Mouse (Mus musculus): ENCODE measurements around the gene Plppr2. TPM values are rescaled to one million over a fixed set of nuclear protein-coding genes. Genes with fewer than 3 reads are reported as not detected.

Plppr2 gene
- polyA plus RNA-seq, 1 experiment from 2014 or later = 1.2 TPM

DNA sequence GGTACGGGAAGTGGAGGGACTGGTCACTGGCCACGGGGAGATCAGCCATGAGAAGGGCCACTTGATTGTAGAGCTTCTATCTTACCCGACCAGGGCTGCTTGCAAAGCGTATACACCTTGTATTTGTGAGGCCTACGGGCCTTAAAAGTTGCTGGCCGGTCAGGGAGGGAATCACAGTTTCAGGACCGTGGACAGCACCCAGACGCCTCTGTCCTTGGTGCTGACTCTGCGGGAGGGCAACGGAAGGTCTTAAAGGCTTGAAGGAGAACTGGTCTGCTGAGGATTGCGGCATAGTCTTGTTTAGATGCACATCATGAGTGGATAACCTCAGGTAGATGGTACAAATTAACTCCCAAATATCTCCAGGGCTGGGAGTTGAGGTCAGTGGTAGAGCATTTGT is 13.5 kb downstream of the Plppr2 start:
- Histone ChIP-seq H3K27me3 (peaks cover 29% of the 10 kb centered on the region), H3K9me3 (replicated peaks) (no peaks in the 10 kb centered on the region), H3K4me2 (no peak overlapping the region), H3K36me3 (replicated peaks) (no peaks in the 10 kb centered on the region), H3K4me3 (replicated peaks) (no peak overlapping the region), H3K9ac (no peak overlapping the region), H3K4me1 (replicated peaks) (peaks cover 15% of the 10 kb centered on the region), H3K27ac (replicated peaks) (no peak overlapping the region)
- no peak for ATAC-seq (ENCODE audit: insufficient read depth)
- WGBS (ENCODE audit: insufficient replicate concordance) = 15% methylated on average over 11 of the region's 11 CpGs

DNA sequence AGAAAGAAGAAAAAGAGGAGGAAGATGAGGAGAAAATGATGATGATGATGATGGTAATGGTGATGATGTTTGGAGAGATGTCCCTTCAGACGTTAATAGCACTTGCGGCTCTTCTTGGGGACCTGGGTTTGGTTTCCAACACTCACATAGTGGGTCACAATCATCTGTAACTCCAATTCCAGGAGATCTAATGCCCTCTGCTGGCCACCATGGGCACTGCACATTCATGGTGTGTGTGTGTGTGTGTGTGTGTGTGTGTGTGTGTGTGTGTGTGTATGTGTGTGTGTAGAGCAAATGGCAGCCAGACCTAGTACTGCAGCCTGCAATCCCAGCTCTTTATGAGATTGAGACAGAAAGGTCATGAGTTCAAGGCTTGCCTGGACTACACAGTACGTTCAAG is 15.1 kb downstream of the Plppr2 start:
- Histone ChIP-seq H3K9me3 (replicated peaks) (no peaks in the 10 kb centered on the region), H3K36me3 (replicated peaks) (peaks cover 5% of the 10 kb centered on the region; the same call in 1 of the 2 replicates), H3K27me3 (peaks cover 29% of the 10 kb centered on the region), H3K27ac (replicated peaks) (no peak overlapping the region), H3K9ac (no peak overlapping the region), H3K4me3 (replicated peaks) (no peak overlapping the region), H3K4me1 (replicated peaks) (peaks cover 25% of the 10 kb centered on the region), H3K4me2 (no peak overlapping the region)
- no peak for ATAC-seq (ENCODE audit: insufficient read depth)
- 62% methylated on average over 3 of the region's 3 CpGs for WGBS (ENCODE audit: insufficient replicate concordance)

DNA sequence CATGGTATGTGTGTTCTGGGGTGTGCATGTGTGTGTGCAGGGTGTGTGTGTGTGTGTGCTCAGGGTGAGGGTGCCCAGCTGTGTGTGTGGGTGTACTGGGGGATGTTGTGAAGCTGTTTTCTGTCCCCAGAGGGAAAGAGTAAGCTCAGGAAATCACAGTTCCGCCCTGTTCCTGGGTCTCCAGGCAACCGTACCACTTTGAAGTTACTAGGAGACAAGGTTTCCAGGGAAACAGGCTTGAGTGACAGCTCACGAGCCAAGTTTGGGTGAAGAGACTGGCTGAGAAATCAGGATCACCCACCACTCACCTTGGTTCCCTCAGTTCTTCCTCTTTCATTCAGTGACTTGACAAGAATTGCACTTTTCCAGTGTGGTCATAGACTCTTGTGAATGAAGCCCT is 16.8 kb downstream of the Plppr2 start:
- no peaks in the 10 kb centered on the region for H3K9me3 ChIP-seq (replicated peaks)
- no peak overlapping the region for H3K27ac ChIP-seq (replicated peaks)
- H3K36me3 ChIP-seq (replicated peaks) = peaks cover 21% of the 10 kb centered on the region
- H3K9ac ChIP-seq = no peak overlapping the region
- H3K27me3 ChIP-seq = peaks cover 14% of the 10 kb centered on the region
- H3K4me2 ChIP-seq = no peak overlapping the region
- no peak for ATAC-seq (ENCODE audit: insufficient read depth)
- peaks cover 32% of the 10 kb centered on the region for H3K4me1 ChIP-seq (replicated peaks)
- 28% methylated on average over 3 of the region's 3 CpGs for WGBS (ENCODE audit: insufficient replicate concordance)
- H3K4me3 ChIP-seq (replicated peaks) = no peak overlapping the region

DNA sequence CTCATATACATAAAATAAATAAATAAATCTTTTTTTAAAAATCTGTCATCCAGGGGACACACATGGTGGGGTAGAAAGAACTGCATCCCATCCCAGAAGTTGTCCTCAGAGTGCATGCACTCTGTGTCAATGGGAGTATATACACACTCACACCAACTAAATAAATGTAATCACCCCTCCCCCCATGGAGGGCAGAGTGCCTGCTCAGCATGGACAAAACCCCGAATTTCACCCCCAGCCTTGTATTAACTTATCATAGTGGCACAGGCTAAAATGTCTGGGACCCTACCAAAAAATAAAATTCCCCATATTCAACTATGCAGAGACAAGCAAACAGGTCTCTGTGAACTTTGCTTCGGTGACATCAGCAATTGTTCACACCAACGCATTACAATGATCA is 17.8 kb downstream of the Plppr2 start:
- Histone ChIP-seq H3K9ac (no peak overlapping the region), H3K27me3 (0 out of 2 replicates have a peak, but pooled peaks cover 6% of the 10 kb centered on the region), H3K4me3 (replicated peaks) (peak overlapping the region; percentile 80), H3K9me3 (replicated peaks) (no peaks in the 10 kb centered on the region), H3K4me1 (replicated peaks) (peaks cover 42% of the 10 kb centered on the region), H3K4me2 (peak overlapping the region; percentile 88), H3K36me3 (replicated peaks) (peaks cover 32% of the 10 kb centered on the region), H3K27ac (replicated peaks) (no peak overlapping the region)
- 65% methylated on average over 3 of the region's 3 CpGs for WGBS (ENCODE audit: insufficient replicate concordance)
- ATAC-seq (ENCODE audit: insufficient read depth) = no peak

DNA sequence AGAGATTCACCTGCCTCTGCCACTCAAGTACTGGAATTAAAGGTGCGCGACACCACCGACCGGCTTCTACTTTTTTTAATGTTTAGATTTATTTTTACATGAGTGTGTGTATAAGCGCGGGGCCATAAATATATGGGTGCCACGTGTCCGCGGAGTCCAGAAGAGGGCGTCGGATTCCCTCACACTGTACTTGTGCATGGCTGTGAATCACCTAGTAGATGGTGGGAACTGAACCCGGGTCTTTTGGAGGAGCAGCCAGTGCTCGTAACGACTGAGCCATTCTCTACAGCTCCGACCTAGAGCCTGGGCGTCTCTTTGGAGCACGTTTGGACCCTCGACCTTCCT is 18.4 kb downstream of the Plppr2 start:
- H3K36me3 ChIP-seq (replicated peaks) = peaks cover 37% of the 10 kb centered on the region
- H3K9me3 ChIP-seq (replicated peaks) = no peaks in the 10 kb centered on the region
- H3K27me3 ChIP-seq = 0 out of 2 replicates have a peak, but pooled peaks cover under 1% of the 10 kb centered on the region
- peaks cover 48% of the 10 kb centered on the region for H3K4me1 ChIP-seq (replicated peaks)
- ATAC-seq (ENCODE audit: insufficient read depth) = peak; percentile 67
- H3K4me3 ChIP-seq (replicated peaks) = peak overlapping the region; percentile 80
- under 1% methylated on average over 18 of the region's 18 CpGs for WGBS (ENCODE audit: insufficient replicate concordance)
- peak overlapping the region; percentile 84 for H3K9ac ChIP-seq
- peak overlapping the region; percentile 92 for H3K27ac ChIP-seq (replicated peaks)
- peak overlapping the region; percentile 88 for H3K4me2 ChIP-seq

DNA sequence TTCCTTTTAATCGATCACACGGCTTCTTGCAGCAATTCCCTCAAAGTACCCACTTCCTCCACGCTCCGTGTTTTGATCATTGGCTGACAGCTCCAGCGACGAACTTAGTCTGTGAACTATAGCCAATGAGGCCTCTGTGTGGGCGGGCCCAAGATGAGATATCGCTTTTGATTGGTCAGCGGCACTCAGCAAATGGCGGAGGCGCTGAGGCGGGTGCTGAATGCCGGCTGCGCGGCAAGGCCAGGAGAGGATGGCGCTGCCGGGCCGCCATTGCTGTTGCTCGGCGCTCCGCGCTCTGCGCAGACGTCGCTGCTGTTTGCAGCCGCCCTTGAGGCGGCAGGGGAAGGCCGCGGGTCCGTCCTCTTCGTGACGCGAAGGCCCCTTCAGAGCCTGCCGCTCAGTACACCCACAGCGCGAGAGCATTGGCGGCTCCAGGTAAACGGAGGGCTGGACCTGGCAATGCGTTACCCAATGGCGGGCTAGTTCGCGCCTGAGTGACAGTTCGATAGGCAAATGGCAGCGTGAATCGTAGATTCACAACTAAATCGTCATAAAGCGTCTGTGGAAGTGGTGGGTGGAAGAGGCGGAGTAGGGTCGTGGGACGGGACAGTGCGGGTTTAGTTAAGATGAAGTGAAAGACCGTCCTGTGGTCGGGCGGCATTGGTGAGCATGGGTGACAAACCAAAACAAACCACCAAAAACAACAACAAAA is 18.9 kb downstream of the Plppr2 start, which contains the start of gene Swsap1:
Swsap1 (plus strand) TSS at position 186 of the 712 bp plus-strand sequence.
- Histone ChIP-seq H3K4me3 (replicated peaks) (peak within 1 kb of the TSS; percentile 80), H3K9me3 (replicated peaks) (no peaks in the 10 kb centered on the region), H3K4me1 (replicated peaks) (peaks cover 53% of the 10 kb centered on the region), H3K4me2 (peak within 1 kb of the TSS; percentile 88), H3K9ac (peak within 1 kb of the TSS; percentile 84), H3K27ac (replicated peaks) (peak within 1 kb of the TSS; percentile 92), H3K27me3 (0 out of 2 replicates have a peak, but pooled peaks cover 2% of the 10 kb centered on the region), H3K36me3 (replicated peaks) (peaks cover 42% of the 10 kb centered on the region)
- peak; percentile 95 for ATAC-seq (ENCODE audit: insufficient read depth)
- WGBS (ENCODE audit: insufficient replicate concordance) = under 1% methylated on average over 54 of the region's 54 CpGs

DNA sequence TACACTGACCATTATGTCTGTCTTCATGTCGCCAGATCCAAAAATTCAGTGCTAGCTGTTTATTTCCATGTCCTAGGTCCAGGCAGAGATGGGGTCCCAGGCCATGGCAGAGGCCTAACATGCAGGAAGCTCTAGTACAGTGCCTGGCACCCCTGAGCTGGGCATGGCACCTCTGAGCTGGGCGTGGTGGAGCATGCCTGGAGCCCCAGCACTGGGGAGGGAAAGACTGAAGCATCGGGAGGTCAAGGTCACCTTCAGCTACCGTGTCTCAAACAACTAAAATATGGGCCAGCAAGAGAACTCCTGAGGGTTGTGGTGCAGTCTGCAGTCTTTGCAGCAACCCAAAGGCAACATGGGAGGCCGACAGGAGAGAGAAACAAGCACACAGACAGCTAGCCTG is 21.5 kb downstream of the Plppr2 start:
- H3K4me2 ChIP-seq = peak overlapping the region; percentile 89; the same call in 1 of the 2 replicates
- peak overlapping the region; percentile 96; the same call in 1 of the 2 replicates for H3K27ac ChIP-seq (replicated peaks)
- WGBS (ENCODE audit: insufficient replicate concordance) = 62% methylated on average over 5 of the region's 5 CpGs
- peaks cover 57% of the 10 kb centered on the region for H3K36me3 ChIP-seq (replicated peaks)
- peaks cover 17% of the 10 kb centered on the region; the same call in 1 of the 2 replicates for H3K27me3 ChIP-seq
- ATAC-seq (ENCODE audit: insufficient read depth) = no peak
- peaks cover 64% of the 10 kb centered on the region for H3K4me1 ChIP-seq (replicated peaks)
- H3K9ac ChIP-seq = no peak overlapping the region
- H3K9me3 ChIP-seq (replicated peaks) = no peaks in the 10 kb centered on the region
- H3K4me3 ChIP-seq (replicated peaks) = no peak overlapping the region

DNA sequence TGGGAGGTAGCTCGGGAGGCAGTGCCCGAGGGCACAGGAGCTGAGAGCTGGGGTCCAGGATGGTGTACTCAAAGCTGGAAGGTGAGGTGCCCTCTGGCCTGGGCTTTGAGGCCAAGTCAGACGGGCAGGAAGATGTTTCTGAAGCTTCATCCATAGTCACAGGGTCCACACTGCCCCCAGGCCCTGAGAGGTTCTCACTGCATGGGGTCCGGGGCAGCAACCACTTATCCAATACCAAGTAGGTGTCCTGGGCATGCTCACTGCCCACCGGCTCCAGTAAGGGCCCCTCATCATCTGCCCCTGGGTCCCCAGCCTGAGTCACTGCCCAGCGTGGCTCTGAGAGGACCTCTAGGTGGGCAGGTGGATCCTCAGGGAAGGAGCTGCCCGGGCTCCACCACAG is 22.4 kb downstream of the Plppr2 start:
- peak overlapping the region; percentile 89 for H3K4me2 ChIP-seq
- peak overlapping the region; percentile 37; the same call in 1 of the 2 replicates for H3K9ac ChIP-seq
- no peaks in the 10 kb centered on the region for H3K9me3 ChIP-seq (replicated peaks)
- peaks cover 71% of the 10 kb centered on the region for H3K4me1 ChIP-seq (replicated peaks)
- peaks cover 17% of the 10 kb centered on the region; the same call in 1 of the 2 replicates for H3K27me3 ChIP-seq
- H3K27ac ChIP-seq (replicated peaks) = peak overlapping the region; percentile 96
- H3K4me3 ChIP-seq (replicated peaks) = peak overlapping the region; percentile 76
- no peak for ATAC-seq (ENCODE audit: insufficient read depth)
- WGBS (ENCODE audit: insufficient replicate concordance) = 84% methylated on average over 7 of the region's 7 CpGs
- peaks cover 57% of the 10 kb centered on the region for H3K36me3 ChIP-seq (replicated peaks)

DNA sequence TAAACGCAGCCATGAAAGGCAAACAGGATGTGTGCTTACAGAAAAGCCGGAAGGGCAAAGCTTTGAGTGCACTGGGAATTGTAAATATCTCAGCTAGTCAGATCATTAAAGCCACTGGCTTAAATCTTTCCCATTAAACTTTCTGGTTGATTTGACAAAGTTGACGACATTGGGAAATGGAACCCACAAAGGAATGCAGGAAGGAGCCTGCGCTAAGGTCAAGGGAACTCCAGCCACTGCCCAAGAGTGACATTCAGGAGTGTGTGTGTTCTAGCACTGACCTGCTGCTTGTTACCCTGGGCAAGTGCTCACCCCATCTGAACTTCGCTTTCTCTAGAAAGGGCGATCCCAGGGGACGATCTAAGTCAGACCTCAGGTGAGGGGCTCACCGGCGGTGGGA is 23.3 kb downstream of the Plppr2 start:
- peak overlapping the region; percentile 76 for H3K4me3 ChIP-seq (replicated peaks)

DNA sequence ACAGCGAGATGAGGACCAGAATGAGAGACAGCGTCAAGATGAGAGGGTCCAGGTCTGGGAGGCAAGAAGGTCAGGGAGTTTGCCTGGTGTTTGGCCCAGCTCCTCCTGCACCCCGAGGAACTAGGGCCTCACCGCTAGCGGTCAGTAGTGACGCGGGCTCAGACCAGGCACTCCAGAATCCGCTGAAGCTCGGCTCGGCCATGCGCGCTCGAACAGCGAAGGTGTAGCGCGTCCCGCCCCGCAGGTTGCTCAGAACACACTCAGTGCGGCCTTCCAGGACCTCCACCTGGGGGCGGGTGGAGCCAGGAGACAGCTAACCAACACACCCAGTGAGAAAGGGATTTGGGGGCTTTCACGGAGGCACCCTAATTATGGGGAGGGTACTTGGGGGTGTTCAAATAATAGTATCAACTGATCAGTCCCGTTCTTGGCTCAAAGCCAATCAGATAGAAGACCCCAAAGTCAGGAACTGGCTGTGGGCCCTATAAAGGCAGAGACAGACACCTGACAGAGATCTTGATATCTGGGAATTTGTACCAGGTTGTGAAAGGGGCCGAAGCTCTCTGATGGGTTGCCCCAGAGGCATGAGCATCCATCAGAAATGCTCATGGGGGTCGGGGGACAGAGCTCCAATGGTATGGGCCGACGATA is 23.9 kb downstream of the Plppr2 start:
- peak overlapping the region; percentile 89 for H3K4me2 ChIP-seq
- H3K9ac ChIP-seq = peak overlapping the region; percentile 94
- no peak for ATAC-seq (ENCODE audit: insufficient read depth)
- H3K27ac ChIP-seq (replicated peaks) = peak overlapping the region; percentile 96
- H3K4me1 ChIP-seq (replicated peaks) = peaks cover 70% of the 10 kb centered on the region
- H3K27me3 ChIP-seq = peaks cover 17% of the 10 kb centered on the region; the same call in 1 of the 2 replicates
- WGBS (ENCODE audit: insufficient replicate concordance) = 40% methylated on average over 26 of the region's 26 CpGs
- H3K9me3 ChIP-seq (replicated peaks) = no peaks in the 10 kb centered on the region
- peaks cover 57% of the 10 kb centered on the region for H3K36me3 ChIP-seq (replicated peaks)
- peak overlapping the region; percentile 76 for H3K4me3 ChIP-seq (replicated peaks)

More for the DNA sequence above, 23.3 kb downstream of the Plppr2 start:
- H3K36me3 ChIP-seq (replicated peaks) = peaks cover 57% of the 10 kb centered on the region
- H3K27ac ChIP-seq (replicated peaks) = peak overlapping the region; percentile 96
- ATAC-seq (ENCODE audit: insufficient read depth) = no peak
- H3K9ac ChIP-seq = peak overlapping the region; percentile 94
- H3K27me3 ChIP-seq = peaks cover 17% of the 10 kb centered on the region; the same call in 1 of the 2 replicates
- 69% methylated on average over 9 of the region's 9 CpGs for WGBS (ENCODE audit: insufficient replicate concordance)
- peaks cover 72% of the 10 kb centered on the region for H3K4me1 ChIP-seq (replicated peaks)
- peak overlapping the region; percentile 89 for H3K4me2 ChIP-seq
- no peaks in the 10 kb centered on the region for H3K9me3 ChIP-seq (replicated peaks)

DNA sequence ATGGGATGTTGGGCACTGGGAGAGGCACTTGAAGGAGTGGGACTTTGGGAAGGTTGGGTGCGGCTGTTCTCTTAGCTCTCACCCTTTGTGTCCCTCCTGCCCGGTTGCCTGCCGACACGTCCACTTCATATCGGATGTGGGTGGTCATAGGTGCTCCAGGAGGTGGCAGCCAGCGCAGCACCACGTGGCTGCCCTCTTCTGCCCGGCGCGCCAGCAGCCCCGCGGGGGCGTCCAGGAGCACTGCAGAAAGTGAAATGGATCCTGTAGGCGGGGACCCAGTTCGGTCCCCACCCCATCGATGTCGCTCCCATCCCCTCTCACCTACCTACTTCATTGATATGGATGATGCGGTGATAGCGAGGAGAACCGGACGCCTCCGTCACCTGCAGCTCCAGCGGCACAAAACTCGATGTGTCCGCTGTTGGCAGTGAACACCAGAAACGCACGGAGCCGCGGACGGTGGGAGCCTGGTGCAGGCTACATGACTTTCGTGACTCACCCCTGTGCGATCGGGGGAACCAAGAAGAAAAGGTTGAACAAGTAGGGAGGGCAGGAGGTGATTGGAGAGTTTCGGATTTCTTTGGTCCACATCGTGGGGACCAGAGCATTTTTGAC is 24.6 kb downstream of the Plppr2 start:
- no peaks in the 10 kb centered on the region for H3K9me3 ChIP-seq (replicated peaks)
- peak overlapping the region; percentile 89 for H3K4me2 ChIP-seq
- H3K4me1 ChIP-seq (replicated peaks) = peaks cover 66% of the 10 kb centered on the region
- H3K27ac ChIP-seq (replicated peaks) = peak overlapping the region; percentile 96
- H3K9ac ChIP-seq = peak overlapping the region; percentile 94
- ATAC-seq (ENCODE audit: insufficient read depth) = no peak
- WGBS (ENCODE audit: insufficient replicate concordance) = 1% methylated on average over 35 of the region's 35 CpGs
- H3K4me3 ChIP-seq (replicated peaks) = peak overlapping the region; percentile 76
- H3K27me3 ChIP-seq = peaks cover 17% of the 10 kb centered on the region; the same call in 1 of the 2 replicates
- peaks cover 56% of the 10 kb centered on the region for H3K36me3 ChIP-seq (replicated peaks)

Data from liver, embryonic 15.5 days (tissue).